Mouse (Mus musculus): ENCODE measurements around the gene S1pr3. TPM values are rescaled to one million over a fixed set of nuclear protein-coding genes. Genes with fewer than 3 reads are reported as not detected.

The S1pr3 gene
- polyA plus RNA-seq, 2 experiments: 74.0 to 113 TPM

- TF ChIP-seq POLR2A (IDR thresholded peaks at IDR 0.05; ENCODE audit: borderline replicate concordance, extremely low read depth, insufficient read depth, insufficient read length): no peak
- Histone ChIP-seq H3K9me3 (ENCODE audit: control insufficient read depth, low read length) (no peaks in the 10 kb centered on the region), H3K9ac (ENCODE audit: low read depth, low read length, severe bottlenecking) (no peak overlapping the region), H3K4me3 (replicated peaks; ENCODE audit: low read length) (no peak overlapping the region), H3K4me2 (replicated peaks; ENCODE audit: low read depth, low read length, severe bottlenecking) (no peak overlapping the region), H3K36me3 (ENCODE audit: control insufficient read depth, insufficient read depth, low read length) (peaks cover 39% of the 10 kb centered on the region), H3K27ac (replicated peaks; ENCODE audit: low read depth, low read length) (no peak overlapping the region), H3K27me3 (ENCODE audit: control insufficient read depth, insufficient read depth, low read length) (no peaks in the 10 kb centered on the region), H3K4me1 (ENCODE audit: control insufficient read depth, insufficient read depth, low read length) (0 out of 2 replicates have a peak, but pooled peaks cover 3% of the 10 kb centered on the region)
- WGBS: 14% methylated on average over 5 of the region's 5 CpGs
- ATAC-seq (ENCODE audit: low FRiP score, low read depth) (no peak), DNase-seq (ENCODE audit: low spot score) (peak; percentile 60)
Observed at GRCm38 (mm10) chr13:51424647-51425046, 16.2 kb downstream of the S1pr3 start.

- Histone ChIP-seq H3K9me3 (ENCODE audit: control insufficient read depth, low read length) (no peaks in the 10 kb centered on the region), H3K4me1 (ENCODE audit: control insufficient read depth, insufficient read depth, low read length) (0 out of 2 replicates have a peak, but pooled peaks cover 3% of the 10 kb centered on the region), H3K4me2 (replicated peaks; ENCODE audit: low read depth, low read length, severe bottlenecking) (no peak overlapping the region), H3K36me3 (ENCODE audit: control insufficient read depth, insufficient read depth, low read length) (peaks cover 27% of the 10 kb centered on the region), H3K4me3 (replicated peaks; ENCODE audit: low read length) (no peak overlapping the region), H3K27me3 (ENCODE audit: control insufficient read depth, insufficient read depth, low read length) (no peaks in the 10 kb centered on the region), H3K27ac (replicated peaks; ENCODE audit: low read depth, low read length) (no peak overlapping the region), H3K9ac (ENCODE audit: low read depth, low read length, severe bottlenecking) (no peak overlapping the region)
- no peak for DNase-seq (ENCODE audit: low spot score)
- no peak for TF ChIP-seq POLR2A (IDR thresholded peaks at IDR 0.05; ENCODE audit: borderline replicate concordance, extremely low read depth, insufficient read depth, insufficient read length)
- ATAC-seq (ENCODE audit: low FRiP score, low read depth): no peak
- WGBS: 83% methylated on average over 4 of the region's 4 CpGs
Observed at GRCm38 (mm10) chr13:51425662-51426443, 17.4 kb downstream of the S1pr3 start.

GRCm38 (mm10) chr13:51433371-51433770, 24.9 kb downstream of the S1pr3 start:
- no peak overlapping the region for H3K27ac ChIP-seq (replicated peaks; ENCODE audit: low read depth, low read length)
- ATAC-seq (ENCODE audit: low FRiP score, low read depth) (no peak), DNase-seq (ENCODE audit: low spot score) (no peak)
- no peak overlapping the region for H3K4me2 ChIP-seq (replicated peaks; ENCODE audit: low read depth, low read length, severe bottlenecking)
- no peaks in the 10 kb centered on the region for H3K9me3 ChIP-seq (ENCODE audit: control insufficient read depth, low read length)
- no peak overlapping the region for H3K4me3 ChIP-seq (replicated peaks; ENCODE audit: low read length)
- no peak for TF ChIP-seq POLR2A (IDR thresholded peaks at IDR 0.05; ENCODE audit: borderline replicate concordance, extremely low read depth, insufficient read depth, insufficient read length)
- H3K36me3 ChIP-seq (ENCODE audit: control insufficient read depth, insufficient read depth, low read length): no peaks in the 10 kb centered on the region
- no peaks in the 10 kb centered on the region for H3K27me3 ChIP-seq (ENCODE audit: control insufficient read depth, insufficient read depth, low read length)
- H3K9ac ChIP-seq (ENCODE audit: low read depth, low read length, severe bottlenecking): no peak overlapping the region
- H3K4me1 ChIP-seq (ENCODE audit: control insufficient read depth, insufficient read depth, low read length): 0 out of 2 replicates have a peak, but pooled peaks cover 3% of the 10 kb centered on the region
- WGBS: 44% methylated on average over 3 of the region's 3 CpGs

- DNase-seq (ENCODE audit: low spot score): no peak
Observed at GRCm38 (mm10) chr13:51434460-51434859, 26.0 kb downstream of the S1pr3 start.

GRCm38 (mm10) chr13:51435146-51435545, 26.7 kb downstream of the S1pr3 start:
- no peak overlapping the region for H3K27ac ChIP-seq (replicated peaks; ENCODE audit: low read depth, low read length)
- no peak overlapping the region for H3K4me2 ChIP-seq (replicated peaks; ENCODE audit: low read depth, low read length, severe bottlenecking)
- no peak for ATAC-seq (ENCODE audit: low FRiP score, low read depth)
- no peaks in the 10 kb centered on the region for H3K4me1 ChIP-seq (ENCODE audit: control insufficient read depth, insufficient read depth, low read length)
- H3K27me3 ChIP-seq (ENCODE audit: control insufficient read depth, insufficient read depth, low read length): no peaks in the 10 kb centered on the region
- no peak overlapping the region for H3K4me3 ChIP-seq (replicated peaks; ENCODE audit: low read length)
- no peaks in the 10 kb centered on the region for H3K9me3 ChIP-seq (ENCODE audit: control insufficient read depth, low read length)
- no peak for TF ChIP-seq POLR2A (IDR thresholded peaks at IDR 0.05; ENCODE audit: borderline replicate concordance, extremely low read depth, insufficient read depth, insufficient read length)
- no peak overlapping the region for H3K9ac ChIP-seq (ENCODE audit: low read depth, low read length, severe bottlenecking)
- WGBS: 50% methylated on average over 2 of the region's 2 CpGs
- no peaks in the 10 kb centered on the region for H3K36me3 ChIP-seq (ENCODE audit: control insufficient read depth, insufficient read depth, low read length)
- DNase-seq (ENCODE audit: low spot score): no peak

More at GRCm38 (mm10) chr13:51434460-51434859, 26.0 kb downstream of the S1pr3 start:
- no peak for TF ChIP-seq POLR2A (IDR thresholded peaks at IDR 0.05; ENCODE audit: borderline replicate concordance, extremely low read depth, insufficient read depth, insufficient read length)
- Histone ChIP-seq H3K9ac (ENCODE audit: low read depth, low read length, severe bottlenecking) (no peak overlapping the region), H3K4me1 (ENCODE audit: control insufficient read depth, insufficient read depth, low read length) (no peaks in the 10 kb centered on the region), H3K27ac (replicated peaks; ENCODE audit: low read depth, low read length) (no peak overlapping the region), H3K4me2 (replicated peaks; ENCODE audit: low read depth, low read length, severe bottlenecking) (no peak overlapping the region), H3K4me3 (replicated peaks; ENCODE audit: low read length) (no peak overlapping the region), H3K27me3 (ENCODE audit: control insufficient read depth, insufficient read depth, low read length) (no peaks in the 10 kb centered on the region), H3K9me3 (ENCODE audit: control insufficient read depth, low read length) (no peaks in the 10 kb centered on the region), H3K36me3 (ENCODE audit: control insufficient read depth, insufficient read depth, low read length) (no peaks in the 10 kb centered on the region)
- no peak for ATAC-seq (ENCODE audit: low FRiP score, low read depth)
- 49% methylated on average over 2 of the region's 2 CpGs for WGBS

Data from limb, embryonic 14.5 days (tissue).